Mouse (Mus musculus): ENCODE results near the gene Mrpl32. TPM values are rescaled to one million over a fixed set of nuclear protein-coding genes. Genes with fewer than 3 reads are reported as not detected.

The Mrpl32 gene
- 121 and 140 TPM in 2 replicates for polyA plus RNA-seq (2015; fragmentation: Nextera tagmentation; extraction: Ambion mirVana)

DNA sequence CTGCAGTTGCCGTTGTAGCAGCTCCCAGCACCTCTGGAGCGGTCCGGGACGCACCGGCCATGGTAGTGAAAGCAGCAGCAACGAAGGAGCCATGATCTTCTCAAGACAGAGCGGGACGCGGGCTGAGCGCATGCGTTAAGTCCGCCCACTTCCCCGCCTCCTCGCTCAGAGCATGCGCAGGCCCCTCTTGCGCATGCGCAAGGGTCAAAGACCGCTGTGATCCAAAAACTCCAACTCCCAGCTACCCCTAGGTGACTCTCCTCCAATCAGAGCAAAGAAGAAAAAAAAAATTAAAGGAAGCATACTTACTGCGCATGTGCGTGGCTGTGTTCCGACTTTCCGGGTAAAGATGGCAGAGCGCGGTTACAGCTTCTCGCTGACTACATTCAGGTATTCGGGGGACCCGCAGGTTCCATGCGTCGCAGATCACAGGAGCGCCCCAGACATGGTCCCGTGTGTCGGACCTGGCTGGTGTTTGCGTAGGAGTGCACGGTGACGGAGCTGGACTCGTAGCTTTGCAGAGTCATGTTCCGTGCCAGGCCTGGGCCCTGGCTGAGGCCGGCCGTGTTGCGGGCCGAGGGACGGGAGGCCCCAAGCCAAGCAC is at the start of gene Mrpl32, which contains the start of gene Psma2:
TSS of gene Mrpl32 (minus strand) at position 240 of the 604 bp plus-strand sequence.
TSS of gene Psma2 (plus strand) at position 315 of the 604 bp plus-strand sequence.
- peak; percentile 99 for ATAC-seq
- H3K27me3 ChIP-seq (replicated peaks): no peaks in the 10 kb centered on the region
- peaks cover 5% of the 10 kb centered on the region; the same call in 1 of the 2 replicates for H3K4me1 ChIP-seq (replicated peaks)
- no peaks in the 10 kb centered on the region for H3K9me3 ChIP-seq
- under 1% methylated on average over 42 of the region's 42 CpGs for WGBS
- H3K4me2 ChIP-seq (replicated peaks): peak within 1 kb of the TSS; percentile 52
- H3K36me3 ChIP-seq: 0 out of 2 replicates have a peak, but pooled peaks cover 8% of the 10 kb centered on the region
- peak within 1 kb of the TSS; percentile 84 for H3K9ac ChIP-seq
- peak within 1 kb of the TSS; percentile 66; the same call in 1 of the 2 replicates for H3K27ac ChIP-seq
- peak within 1 kb of the TSS; percentile 77 for H3K4me3 ChIP-seq (replicated peaks)

DNA sequence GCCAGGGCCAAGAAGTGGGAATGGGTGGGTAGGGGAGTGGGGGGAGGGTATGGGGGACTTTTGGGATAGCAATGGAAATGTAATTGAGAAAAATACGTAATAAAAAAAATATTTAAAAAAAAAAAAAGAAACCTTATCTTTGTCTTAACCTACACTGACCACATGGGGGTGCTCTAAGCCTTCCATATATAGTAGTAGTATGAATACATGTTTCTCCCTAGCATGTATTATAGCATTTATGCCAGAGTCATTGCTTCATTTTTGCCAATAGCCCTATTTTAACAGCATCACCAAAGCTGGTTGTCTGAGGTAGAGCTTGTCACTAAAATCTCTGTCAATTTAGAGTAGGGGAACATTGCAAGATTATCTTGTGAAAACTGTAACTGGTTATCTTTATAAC is 36.3 kb upstream of the Mrpl32 start:
- Histone ChIP-seq H3K9me3 (no peaks in the 10 kb centered on the region), H3K4me3 (replicated peaks) (no peak overlapping the region), H3K4me1 (replicated peaks) (no peaks in the 10 kb centered on the region), H3K4me2 (replicated peaks) (no peak overlapping the region), H3K27ac (no peak overlapping the region), H3K27me3 (replicated peaks) (no peaks in the 10 kb centered on the region), H3K36me3 (no peaks in the 10 kb centered on the region), H3K9ac (no peak overlapping the region)
- 26% methylated on average over 1 of the region's 1 CpGs for WGBS
- ATAC-seq: no peak

GRCm38 (mm10) chr13:14639998-14640397 is 27.0 kb upstream of the Mrpl32 start:
- 54% methylated on average over 1 of the region's 1 CpGs for WGBS

GRCm38 (mm10) chr13:14629726-14630641 is 17.0 kb upstream of the Mrpl32 start, which contains the start of gene AW209491:
Gene AW209491, plus strand, starts transcription at chr13:14630154.
- peak; percentile 97 for ATAC-seq
- H3K27ac ChIP-seq: peak within 1 kb of the TSS; percentile 75
- WGBS: 1% methylated on average over 29 of the region's 29 CpGs
- H3K9ac ChIP-seq: peak within 1 kb of the TSS; percentile 65
- peak within 1 kb of the TSS; percentile 59 for H3K4me3 ChIP-seq (replicated peaks)
- H3K4me1 ChIP-seq (replicated peaks): no peaks in the 10 kb centered on the region
- peak within 1 kb of the TSS; percentile 72 for H3K4me2 ChIP-seq (replicated peaks)
- H3K36me3 ChIP-seq: no peaks in the 10 kb centered on the region
- H3K9me3 ChIP-seq: no peaks in the 10 kb centered on the region
- H3K27me3 ChIP-seq (replicated peaks): no peaks in the 10 kb centered on the region

More at GRCm38 (mm10) chr13:14639998-14640397, 27.0 kb upstream of the Mrpl32 start:
- H3K9me3 ChIP-seq: no peaks in the 10 kb centered on the region
- H3K27ac ChIP-seq: no peak overlapping the region
- H3K4me1 ChIP-seq (replicated peaks): no peaks in the 10 kb centered on the region
- no peak overlapping the region for H3K4me3 ChIP-seq (replicated peaks)
- no peak overlapping the region for H3K4me2 ChIP-seq (replicated peaks)
- H3K27me3 ChIP-seq (replicated peaks): no peaks in the 10 kb centered on the region
- H3K36me3 ChIP-seq: peaks cover 3% of the 10 kb centered on the region; the same call in 1 of the 2 replicates
- ATAC-seq: no peak
- H3K9ac ChIP-seq: no peak overlapping the region

GRCm38 (mm10) chr13:14618724-14619123 is 5.8 kb upstream of the Mrpl32 start:
- Histone ChIP-seq H3K4me2 (replicated peaks) (no peak overlapping the region), H3K4me3 (replicated peaks) (no peak overlapping the region), H3K36me3 (peaks cover 15% of the 10 kb centered on the region), H3K27ac (no peak overlapping the region), H3K9me3 (no peaks in the 10 kb centered on the region), H3K9ac (no peak overlapping the region), H3K4me1 (replicated peaks) (peaks cover 5% of the 10 kb centered on the region; the same call in 1 of the 2 replicates), H3K27me3 (replicated peaks) (no peaks in the 10 kb centered on the region)
- peak; percentile 62 for ATAC-seq
- WGBS: 39% methylated on average over 2 of the region's 2 CpGs

- H3K27me3 ChIP-seq (replicated peaks): no peaks in the 10 kb centered on the region
- H3K4me3 ChIP-seq (replicated peaks): peak overlapping the region; percentile 77
- peak overlapping the region; percentile 38; the same call in 1 of the 2 replicates for H3K27ac ChIP-seq
- H3K36me3 ChIP-seq: 0 out of 2 replicates have a peak, but pooled peaks cover 8% of the 10 kb centered on the region
- WGBS: under 1% methylated on average over 9 of the region's 9 CpGs
- H3K9ac ChIP-seq: peak overlapping the region; percentile 84
- H3K9me3 ChIP-seq: no peaks in the 10 kb centered on the region
- peak overlapping the region; percentile 52 for H3K4me2 ChIP-seq (replicated peaks)
- ATAC-seq: no peak
- H3K4me1 ChIP-seq (replicated peaks): peaks cover 5% of the 10 kb centered on the region; the same call in 1 of the 2 replicates
Measured at GRCm38 (mm10) chr13:14613553-14613952, 588 bp upstream of the Mrpl32 start.

GRCm38 (mm10) chr13:14612463-14612862 is 502 bp downstream of the Mrpl32 start:
- peaks cover 5% of the 10 kb centered on the region; the same call in 1 of the 2 replicates for H3K4me1 ChIP-seq (replicated peaks)
- no peaks in the 10 kb centered on the region for H3K9me3 ChIP-seq
- H3K27me3 ChIP-seq (replicated peaks): no peaks in the 10 kb centered on the region
- 4% methylated on average over 10 of the region's 10 CpGs for WGBS
- ATAC-seq: peak; percentile 66
- peak overlapping the region; percentile 52 for H3K4me2 ChIP-seq (replicated peaks)
- H3K27ac ChIP-seq: 0 out of 2 replicates have a peak overlapping the region, but pooled peaks have one; percentile 66
- H3K4me3 ChIP-seq (replicated peaks): peak overlapping the region; percentile 77
- H3K9ac ChIP-seq: peak overlapping the region; percentile 67
- 0 out of 2 replicates have a peak, but pooled peaks cover 8% of the 10 kb centered on the region for H3K36me3 ChIP-seq

DNA sequence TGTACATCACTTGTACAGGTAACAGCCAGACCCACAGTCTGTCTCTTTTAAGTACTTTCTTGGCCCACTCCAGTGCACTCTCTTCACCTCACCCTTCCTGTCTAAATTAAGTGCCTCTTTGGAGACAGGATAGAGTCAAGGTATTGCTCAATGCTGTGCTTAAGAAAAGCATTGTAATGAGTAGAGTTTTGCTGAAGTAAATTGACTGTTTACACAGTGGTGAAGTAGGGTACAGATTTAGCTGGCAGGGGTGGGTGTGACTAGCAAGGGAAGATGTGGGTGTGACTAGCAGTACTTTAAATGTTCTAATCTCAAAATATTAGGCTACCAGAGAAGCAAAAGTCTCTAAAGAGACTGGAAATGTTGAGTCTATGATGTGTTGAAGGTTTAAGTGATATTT is 5.3 kb downstream of the Mrpl32 start:
- no peak for ATAC-seq
- H3K9me3 ChIP-seq: no peaks in the 10 kb centered on the region
- no peaks in the 10 kb centered on the region for H3K27me3 ChIP-seq (replicated peaks)
- no peak overlapping the region for H3K4me2 ChIP-seq (replicated peaks)
- no peak overlapping the region for H3K9ac ChIP-seq
- no peak overlapping the region for H3K4me3 ChIP-seq (replicated peaks)
- no peaks in the 10 kb centered on the region for H3K4me1 ChIP-seq (replicated peaks)
- 0 out of 2 replicates have a peak, but pooled peaks cover 3% of the 10 kb centered on the region for H3K36me3 ChIP-seq
- H3K27ac ChIP-seq: no peak overlapping the region

DNA sequence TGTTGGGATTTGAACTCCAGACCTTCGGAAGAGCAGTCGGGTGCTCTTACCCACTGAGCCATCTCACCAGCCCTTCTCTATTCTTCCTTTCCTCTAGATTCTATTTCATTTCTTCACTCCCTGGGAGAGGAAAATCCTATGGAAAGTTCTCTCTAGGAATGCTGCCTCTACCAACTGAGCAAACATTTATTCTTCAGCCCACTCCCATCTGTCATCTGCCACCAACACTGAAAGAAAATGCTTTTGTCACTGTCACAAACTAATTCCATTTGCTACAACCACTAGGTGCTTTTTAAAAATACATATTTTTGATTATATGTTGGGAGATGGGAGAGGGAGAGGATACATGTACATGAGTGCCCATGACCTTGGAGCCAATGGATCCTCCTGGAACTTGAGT is 10.2 kb downstream of the Mrpl32 start:
- Histone ChIP-seq H3K9ac (no peak overlapping the region), H3K27me3 (replicated peaks) (no peaks in the 10 kb centered on the region), H3K4me2 (replicated peaks) (no peak overlapping the region), H3K9me3 (no peaks in the 10 kb centered on the region), H3K4me1 (replicated peaks) (no peaks in the 10 kb centered on the region), H3K4me3 (replicated peaks) (no peak overlapping the region), H3K27ac (no peak overlapping the region), H3K36me3 (no peaks in the 10 kb centered on the region)
- WGBS: 86% methylated on average over 2 of the region's 2 CpGs
- ATAC-seq: no peak

- no peak for ATAC-seq
- Histone ChIP-seq H3K4me1 (replicated peaks) (no peaks in the 10 kb centered on the region), H3K4me3 (replicated peaks) (no peak overlapping the region), H3K27ac (no peak overlapping the region), H3K9me3 (no peaks in the 10 kb centered on the region), H3K4me2 (replicated peaks) (no peak overlapping the region), H3K27me3 (replicated peaks) (no peaks in the 10 kb centered on the region), H3K9ac (no peak overlapping the region), H3K36me3 (no peaks in the 10 kb centered on the region)
- WGBS: 79% methylated on average over 3 of the region's 3 CpGs
Measured at GRCm38 (mm10) chr13:14580392-14580791, 32.6 kb downstream of the Mrpl32 start.

GRCm38 (mm10) chr13:14574128-14574527 is 38.8 kb downstream of the Mrpl32 start:
- no peak for ATAC-seq
- Histone ChIP-seq H3K36me3 (no peaks in the 10 kb centered on the region), H3K9me3 (no peaks in the 10 kb centered on the region)

GRCm38 (mm10) chr13:14561336-14561735 is 51.6 kb downstream of the Mrpl32 start:
- no peaks in the 10 kb centered on the region for H3K27me3 ChIP-seq (replicated peaks)
- no peaks in the 10 kb centered on the region for H3K36me3 ChIP-seq
- no peak overlapping the region for H3K4me3 ChIP-seq (replicated peaks)
- H3K9ac ChIP-seq: no peak overlapping the region
- no peak overlapping the region for H3K4me2 ChIP-seq (replicated peaks)
- 79% methylated on average over 1 of the region's 1 CpGs for WGBS
- no peak overlapping the region for H3K27ac ChIP-seq
- no peaks in the 10 kb centered on the region for H3K4me1 ChIP-seq (replicated peaks)
- H3K9me3 ChIP-seq: no peaks in the 10 kb centered on the region
- ATAC-seq: no peak

More at GRCm38 (mm10) chr13:14574128-14574527, 38.8 kb downstream of the Mrpl32 start:
- Histone ChIP-seq H3K9ac (no peak overlapping the region), H3K4me2 (replicated peaks) (no peak overlapping the region), H3K4me1 (replicated peaks) (no peaks in the 10 kb centered on the region), H3K27ac (no peak overlapping the region), H3K27me3 (replicated peaks) (no peaks in the 10 kb centered on the region), H3K4me3 (replicated peaks) (no peak overlapping the region)

All from intestine, embryonic 15.5 days (tissue).